Mouse (Mus musculus) embryonic fibroblast, embryonic 13.5 days (primary cell): Measurements from ENCODE around the gene Kmt2d. TPM values are rescaled to one million over a fixed set of nuclear protein-coding genes. Genes with fewer than 3 reads are reported as not detected.
A peak's percentile ranks its signal among the peaks of the same experiment; 100 is the strongest.

Experiments used
- H3K27ac ChIP-seq: 2 replicates; pipeline ENCODE4 v1.5.1; 2012; ENCODE audit warnings: low read length, control low read depth, inconsistent platforms; ENCODE audit not compliant: insufficient read depth
- H3K4me1 ChIP-seq: 2 replicates; pipeline ENCODE4 v1.6.1; 2011; ENCODE audit warnings: low read length; ENCODE audit not compliant: control insufficient read depth, insufficient read depth
- H3K4me3 ChIP-seq: 2 replicates; pipeline ENCODE4 v1.5.1; 2011; ENCODE audit warnings: mild to moderate bottlenecking, control low read depth, low read length; ENCODE audit not compliant: insufficient read depth
- CTCF ChIP-seq: IDR thresholded peaks from 2 replicates; pipeline ENCODE4 v1.5.1; 2011; ENCODE audit warnings: mild to moderate bottlenecking, control low read depth, low read length, moderate library complexity, borderline replicate concordance; ENCODE audit not compliant: insufficient read depth
- POLR2A ChIP-seq: IDR thresholded peaks from 2 replicates; pipeline ENCODE4 v1.6.1; 2011; ENCODE audit warnings: low read depth, mild to moderate bottlenecking, control low read depth, low read length, moderate library complexity
- polyA plus RNA-seq: library from polyadenylated mRNA; stranded (reverse); fragments of >200 nt; gene quantifications from 2 replicates; pipeline ENCODE4 v1.2.4, GENCODE M21; 2011; ENCODE audit warnings: low read depth; ENCODE audit not compliant: missing spikeins, insufficient read length

Kmt2d gene
- polyA plus RNA-seq, 1 experiment, result 28.0 TPM

DNA sequence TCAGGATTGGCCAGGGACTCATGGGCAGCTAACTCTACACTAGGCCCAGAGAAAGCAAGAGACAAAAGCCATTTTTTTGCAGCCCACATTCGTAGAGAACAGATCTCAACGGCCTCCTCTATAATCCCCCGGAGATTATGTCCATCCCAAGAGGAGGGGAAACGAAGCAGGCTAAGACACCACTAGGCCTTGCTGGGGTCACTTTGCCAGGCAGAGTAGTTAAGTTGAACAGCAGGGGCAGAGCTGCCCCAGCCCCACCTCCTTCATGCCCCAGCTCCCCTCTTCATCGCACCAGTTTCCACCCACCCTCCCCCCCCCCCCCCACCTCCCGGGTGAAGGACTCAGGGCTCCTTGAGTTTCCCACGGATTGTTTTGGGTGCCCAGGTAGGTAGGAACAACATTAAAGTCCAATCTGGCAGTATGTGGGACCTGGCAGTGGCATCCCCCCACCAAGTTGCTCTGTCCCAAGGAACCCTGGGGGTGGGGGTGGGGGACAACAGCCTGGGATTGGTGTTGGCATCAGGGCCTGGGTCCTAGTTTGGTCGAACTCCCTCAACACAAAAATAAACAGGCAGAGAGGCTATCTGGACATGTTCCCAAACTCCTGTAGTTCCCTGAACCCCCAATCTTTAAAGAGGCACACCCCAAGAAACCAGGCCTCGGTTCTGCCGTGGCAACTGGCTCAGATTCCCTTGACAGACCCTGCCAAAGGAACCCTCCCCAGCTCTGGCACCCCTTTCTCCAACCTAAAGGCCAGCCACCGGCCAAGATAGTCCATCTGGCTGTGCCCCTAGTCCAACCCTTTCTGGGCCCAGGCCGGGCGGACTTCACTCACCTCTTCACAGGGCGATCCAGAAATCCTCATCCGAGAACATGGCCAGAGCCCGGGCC is 580 bp downstream of the Kmt2d start:
- Histone ChIP-seq H3K4me3 (peak overlapping the region; percentile 84), H3K4me1 (peaks cover 6% of the 10 kb centered on the region; the same call in 1 of the 2 replicates), H3K27ac (peak overlapping the region; percentile 23; the same call in 1 of the 2 replicates)
- TF ChIP-seq CTCF, result no peak

DNA sequence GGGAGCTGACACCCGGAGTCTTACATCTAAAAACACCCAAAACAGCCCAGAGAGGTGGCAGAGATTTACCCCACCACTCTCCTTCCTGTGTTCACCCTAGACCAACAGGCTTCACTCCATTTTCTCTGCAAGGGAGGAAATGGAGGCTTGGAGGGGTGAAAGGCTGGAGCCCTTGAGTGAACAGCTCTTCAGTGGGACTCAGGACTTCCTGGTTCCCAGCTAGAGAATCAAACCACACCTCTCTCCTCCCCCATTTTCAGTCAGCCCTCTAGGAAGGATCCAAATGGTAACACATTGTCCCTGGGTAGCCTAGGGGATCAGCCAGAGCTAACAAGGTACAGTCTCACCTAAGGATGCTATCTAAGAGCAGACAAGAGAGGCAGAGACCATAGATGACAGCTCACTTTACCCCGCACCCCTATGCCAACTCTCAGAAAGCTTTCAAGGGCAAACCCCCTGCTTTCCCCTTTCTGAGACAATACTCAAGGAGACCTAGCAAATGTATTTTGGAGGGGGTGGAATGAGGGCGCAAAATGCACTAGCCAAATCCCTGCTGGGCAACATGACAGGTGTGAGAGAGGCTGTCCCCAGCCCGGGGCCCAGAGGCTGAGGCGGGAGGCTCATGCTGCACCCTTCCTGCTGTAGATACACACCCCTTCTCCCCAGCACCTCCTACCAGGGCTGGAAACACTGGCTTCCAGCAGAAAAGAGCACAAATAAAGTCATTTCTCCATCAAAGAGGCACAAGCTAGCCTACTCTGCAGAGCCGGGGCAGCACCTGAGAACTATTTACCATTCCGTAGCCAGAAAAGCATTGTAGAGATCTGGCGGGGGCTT is 1.4 kb downstream of the Kmt2d start:
- Histone ChIP-seq H3K27ac (no peak overlapping the region), H3K4me1 (peaks cover 6% of the 10 kb centered on the region; the same call in 1 of the 2 replicates), H3K4me3 (peak overlapping the region; percentile 84)
- TF ChIP-seq POLR2A (peak; percentile 26; the same call in 1 of the 2 replicates), CTCF (no peak)

DNA sequence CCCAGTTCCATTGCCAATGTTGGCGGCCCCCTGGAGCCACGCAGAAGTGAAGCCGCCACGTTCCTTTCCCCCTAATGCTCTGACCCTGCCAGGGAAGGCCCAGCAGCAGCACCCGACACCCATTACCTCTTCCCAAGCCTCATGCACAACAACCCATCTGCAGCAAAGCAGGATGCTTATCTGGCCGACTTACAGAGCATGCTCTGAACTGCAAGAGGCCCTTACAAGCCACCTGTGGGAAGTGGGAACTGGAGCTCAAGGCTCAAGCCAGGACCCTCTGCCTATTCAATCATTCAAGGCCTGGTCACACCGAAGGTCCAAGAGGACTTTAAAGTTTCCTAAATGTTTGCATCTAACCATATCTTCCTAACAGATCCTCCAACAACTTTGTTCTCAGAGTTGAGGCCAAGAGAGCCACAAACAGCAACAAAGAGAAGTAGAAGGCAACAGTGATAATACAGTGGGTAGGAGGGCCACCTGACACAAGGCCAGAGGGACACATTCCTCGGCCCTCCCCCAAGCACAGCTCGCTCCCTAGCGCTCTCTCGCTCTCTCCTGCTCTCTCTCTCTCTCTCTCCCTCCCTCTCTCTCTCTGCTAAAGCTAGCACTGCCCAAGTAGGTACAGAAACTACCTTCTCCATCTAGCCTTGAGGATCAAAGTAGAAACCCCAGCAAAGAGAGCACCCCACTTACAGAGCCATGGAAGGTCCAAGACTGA is 2.5 kb downstream of the Kmt2d start:
- peaks cover 6% of the 10 kb centered on the region; the same call in 1 of the 2 replicates for H3K4me1 ChIP-seq
- no peak overlapping the region for H3K27ac ChIP-seq
- peak overlapping the region; percentile 84 for H3K4me3 ChIP-seq
- no peak for TF ChIP-seq POLR2A
- TF ChIP-seq CTCF, result no peak

DNA sequence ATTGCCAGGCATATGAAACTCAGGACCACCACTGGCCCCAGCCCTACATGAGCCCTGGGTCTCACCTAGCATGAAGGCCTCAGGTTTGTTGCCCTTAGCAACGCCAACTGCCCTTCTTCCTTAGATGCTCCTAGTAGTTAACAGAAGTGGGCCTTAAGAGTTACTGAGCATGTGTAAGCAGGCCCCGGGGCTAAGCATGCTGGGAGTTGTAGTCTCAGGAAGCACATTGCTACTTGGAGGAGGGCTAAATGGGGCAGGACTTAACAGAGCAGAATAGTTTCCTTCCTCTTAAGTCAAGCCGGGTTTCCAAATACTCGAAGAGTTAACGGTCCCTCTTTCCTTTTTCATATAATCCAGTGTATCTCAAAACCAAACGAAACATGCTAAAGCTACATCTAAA is 3.7 kb downstream of the Kmt2d start:
- Histone ChIP-seq H3K4me3 (0 out of 2 replicates have a peak overlapping the region, but pooled peaks have one; percentile 3), H3K27ac (no peak overlapping the region), H3K4me1 (peaks cover 6% of the 10 kb centered on the region; the same call in 1 of the 2 replicates)
- no peak for TF ChIP-seq CTCF
- no peak for TF ChIP-seq POLR2A

DNA sequence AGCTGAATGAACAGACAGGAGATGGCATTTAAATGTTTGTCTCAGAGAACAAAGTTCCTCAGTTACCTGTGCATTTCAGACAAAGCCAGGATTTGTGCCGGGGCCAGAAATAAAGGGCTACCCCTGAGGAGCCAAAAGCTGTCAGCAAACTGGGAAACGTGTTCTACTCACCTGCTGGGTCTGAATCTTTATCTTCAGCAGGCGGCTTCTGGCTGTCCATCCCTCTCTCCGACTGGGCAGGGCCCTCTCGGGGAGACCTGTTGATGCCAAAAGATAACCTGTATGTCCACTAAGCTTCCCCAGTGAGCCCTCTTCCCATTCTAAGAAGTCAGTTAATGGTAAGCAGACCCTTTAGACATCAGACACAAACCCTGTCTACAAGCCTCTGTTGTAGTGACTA is 4.5 kb downstream of the Kmt2d start:
- Histone ChIP-seq H3K4me1 (peaks cover 6% of the 10 kb centered on the region; the same call in 1 of the 2 replicates), H3K27ac (no peak overlapping the region), H3K4me3 (no peak overlapping the region)
- TF ChIP-seq POLR2A, result no peak
- no peak for TF ChIP-seq CTCF

DNA sequence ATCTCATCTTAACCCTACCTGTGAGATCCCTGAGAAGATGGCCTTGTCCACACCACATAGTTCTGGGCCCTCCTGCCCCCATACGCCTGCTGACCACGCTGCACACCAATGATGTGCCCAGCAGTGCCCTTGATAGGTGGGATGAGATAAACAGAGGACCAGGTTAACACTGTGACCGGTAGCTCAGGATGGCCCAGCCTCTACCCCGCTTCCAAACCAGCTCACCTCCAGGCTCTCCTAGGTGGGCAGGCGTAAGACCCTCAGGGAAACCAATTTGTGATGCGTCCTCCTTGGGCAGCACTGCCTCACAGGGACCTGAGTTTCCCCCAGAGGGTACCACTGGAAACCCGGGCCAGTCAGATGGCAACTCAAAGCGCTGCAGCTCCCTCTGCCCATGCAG is 5.2 kb downstream of the Kmt2d start:
- TF ChIP-seq POLR2A (no peak), CTCF (no peak)
- H3K27ac ChIP-seq, result no peak overlapping the region
- no peak overlapping the region for H3K4me3 ChIP-seq
- peaks cover 6% of the 10 kb centered on the region; the same call in 1 of the 2 replicates for H3K4me1 ChIP-seq

DNA sequence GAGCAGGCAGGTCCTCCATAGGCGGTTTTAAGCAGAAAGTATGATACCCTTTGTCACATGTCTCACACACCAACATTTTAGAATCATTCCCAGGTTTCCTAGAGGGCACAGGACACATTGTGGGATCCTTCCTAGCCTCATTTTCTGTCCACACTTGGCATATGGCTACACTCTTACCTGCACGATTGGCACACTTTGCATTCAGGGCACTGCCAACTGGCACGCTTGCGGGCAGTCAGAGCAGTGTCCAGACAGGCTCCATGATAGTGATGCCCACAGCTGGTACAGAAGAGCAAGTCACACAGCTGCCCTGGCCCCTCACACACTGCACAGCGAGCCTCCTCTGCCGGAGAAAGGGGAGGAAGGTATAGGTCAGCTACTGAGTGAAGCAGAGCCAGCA is 6.1 kb downstream of the Kmt2d start:
- TF ChIP-seq POLR2A, result no peak
- H3K27ac ChIP-seq, result no peak overlapping the region
- no peak overlapping the region for H3K4me3 ChIP-seq
- peaks cover 6% of the 10 kb centered on the region; the same call in 1 of the 2 replicates for H3K4me1 ChIP-seq

DNA sequence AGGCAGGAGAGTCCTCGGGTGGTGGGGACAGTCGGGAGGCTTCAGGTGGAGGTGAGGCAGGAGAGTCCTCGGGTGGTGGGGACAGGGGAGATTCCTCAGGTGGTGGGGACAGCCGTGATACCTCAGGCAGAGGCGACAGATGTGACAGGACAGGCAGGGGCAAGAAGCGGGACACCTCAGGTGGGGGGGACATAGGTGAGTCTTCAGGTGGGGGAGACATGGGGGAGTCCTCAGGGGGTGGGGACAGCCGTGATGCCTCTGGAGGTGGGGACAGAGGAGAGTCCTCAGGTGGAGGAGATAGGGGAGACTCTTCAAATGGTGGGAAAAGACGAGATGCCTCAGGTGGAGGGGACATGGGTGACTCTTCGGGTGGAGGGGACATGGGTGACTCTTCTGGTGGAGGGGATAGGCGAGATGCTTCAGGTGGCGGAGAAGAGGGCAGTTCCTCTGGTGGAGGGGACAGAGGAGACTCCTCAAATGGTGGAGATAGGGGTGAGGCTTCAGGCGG is 7.5 kb downstream of the Kmt2d start:
- no peak overlapping the region for H3K27ac ChIP-seq
- no peak overlapping the region for H3K4me3 ChIP-seq
- H3K4me1 ChIP-seq, result 0 out of 2 replicates have a peak, but pooled peaks cover under 1% of the 10 kb centered on the region
- no peak for TF ChIP-seq POLR2A
- TF ChIP-seq CTCF, result no peak
